Mouse (Mus musculus) cortical plate, adult 2 months (tissue): ENCODE results near the gene Usp7.

Experiments used
- CTCF ChIP-seq: fragments of 200-500 bp; IDR thresholded peaks from 2 replicates; pipeline ENCODE4 v1.5.1; 2011; ENCODE audit warnings: mild to moderate bottlenecking, control low read depth, low read length; ENCODE audit not compliant: insufficient read depth; ENCODE audit errors: extremely low read depth
- POLR2A ChIP-seq: fragments of 200-500 bp; IDR thresholded peaks from 2 replicates; pipeline ENCODE4 v1.6.1; 2011; ENCODE audit warnings: mild to moderate bottlenecking, low read length, control low read depth; ENCODE audit not compliant: insufficient read depth; ENCODE audit errors: extremely low read depth

- no peak for TF ChIP-seq CTCF
- TF ChIP-seq POLR2A = no peak
Measured at GRCm38 (mm10) chr16:8685087-8685486, 107.0 kb downstream of the Usp7 start.
